Mouse (Mus musculus) pancreas, adult 10 weeks (tissue): ENCODE measurements around the gene Gm20852. TPM values are rescaled to one million over a fixed set of nuclear protein-coding genes. Genes with fewer than 3 reads are reported as not detected.

Experiments used
- polyA plus RNA-seq: library from polyadenylated mRNA; stranded (reverse); fragments of 350-450 nt; fragmentation: Illumina TruSeq; extraction: RNeasy Lipid Tissue Mini Kit (QIAGEN cat#74804); gene quantifications from one replicate; pipeline ENCODE4 v1.2.3, GENCODE M21; 2015; ENCODE audit warnings: low read depth, low replicate concordance; ENCODE audit not compliant: insufficient read depth

Gm20852 gene
- polyA plus RNA-seq = not detected

DNA sequence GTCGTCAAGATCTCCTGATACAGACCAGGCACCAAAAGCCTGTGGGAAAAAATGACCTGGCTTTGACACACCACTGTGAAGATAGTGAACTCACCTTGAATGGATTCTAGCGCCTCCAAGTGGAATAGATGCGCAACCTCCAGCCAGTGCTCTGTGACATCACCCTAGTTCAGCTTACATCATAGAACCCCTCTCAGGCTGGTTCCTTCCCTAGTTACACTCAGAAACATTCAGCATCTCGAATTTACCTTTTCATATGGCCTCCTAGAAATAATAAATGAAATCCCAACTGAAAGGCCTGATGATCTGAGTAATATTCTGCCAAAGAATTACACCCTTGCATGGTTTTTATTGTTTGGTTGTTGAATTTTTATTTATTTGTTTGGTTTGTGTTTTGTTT is at the start of gene Gm20852:
Gene Gm20852, minus strand, starts transcription at position 101 of the 400 bp plus-strand sequence.

